Comparison of ENCODE assay signal across 29 mouse cellular contexts in the genomic region with DNA sequence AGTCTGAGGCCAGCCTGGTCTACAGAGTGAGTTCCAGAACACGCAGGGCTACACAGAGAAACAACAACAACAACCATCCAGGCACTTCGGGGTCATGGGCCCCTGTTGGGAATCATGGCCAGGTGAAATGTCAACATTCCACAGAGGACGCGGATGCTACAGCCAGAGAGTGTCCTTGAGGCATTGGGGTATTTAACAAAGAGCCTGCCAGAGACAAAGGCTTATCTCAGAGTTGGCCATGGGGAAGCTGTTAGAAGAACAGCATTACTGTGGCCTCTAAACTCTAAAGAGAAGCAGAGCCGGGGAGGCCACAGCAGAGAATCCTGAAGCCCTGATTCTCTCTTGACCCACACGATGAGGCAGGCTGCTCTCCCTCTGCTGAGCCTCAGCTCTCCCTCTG. TPM values are rescaled to one million over a fixed set of nuclear protein-coding genes. Genes with fewer than 3 reads are reported as not detected.
"Had no signal": no experiment of that assay in that cellular context is flagged by ENCODE, and none has a peak within 500 bp of the region (broad histone marks: within the 10 kb centered on the region; RNA-seq: fewer than 3 reads in every experiment).

No protein-coding gene starts in this region.

- DNase-seq: kidney, postnatal 10 days; kidney, postnatal 4 days; left cerebral cortex, postnatal 4 days; liver, embryonic 13.5 days; lung, adult 2 months; lung, postnatal 14 days; right cerebral cortex, adult 18-20 months; right cerebral cortex, postnatal 14 days; right cerebral cortex, postnatal 4 days; thymus, adult 2 months; thymus, postnatal 14 days; thymus, postnatal 4 days had no signal

- H3K4me3 ChIP-seq: kidney, embryonic 15.5 days; limb, embryonic 12.5 days; limb, embryonic 15.5 days; liver, embryonic 13.5 days; midbrain, embryonic 15.5 days; neural tube, embryonic 12.5 days; neural tube, embryonic 15.5 days had no signal

- H3K27ac ChIP-seq: kidney, embryonic 15.5 days; limb, embryonic 12.5 days; limb, embryonic 15.5 days; liver, embryonic 13.5 days; midbrain, embryonic 15.5 days; neural tube, embryonic 12.5 days; neural tube, embryonic 15.5 days; stomach, postnatal 0 days had no signal

RNA-seq across cellular contexts. Expression of gene R3hdml, which starts 23.3 kb away (rescaled TPM):
- total RNA-seq: layer of hippocampus, adult 18-20 months; layer of hippocampus, postnatal 14 days; left cerebral cortex, adult 8-10 months; left cerebral cortex, postnatal 14 days; megakaryocyte progenitor cell, adult 5-6 weeks; megakaryocyte-erythroid progenitor cell, adult 5-6 weeks had no signal
- polyA plus RNA-seq: limb, embryonic 12.5 days; liver, embryonic 13.5 days; liver, embryonic 16.5 days; lung, adult 2 months; lung, embryonic 16.5 days; midbrain, embryonic 11.5 days; midbrain, embryonic 15.5 days; neural tube, embryonic 12.5 days; stomach, embryonic 14.5 days had no signal

RNA-seq across cellular contexts. Expression of gene Gdap1l1, which starts 30.6 kb away (rescaled TPM):
- total RNA-seq: megakaryocyte progenitor cell, adult 5-6 weeks; megakaryocyte-erythroid progenitor cell, adult 5-6 weeks had no signal

RNA-seq across cellular contexts. Expression of gene Hnf4a, which starts 37.7 kb away (rescaled TPM):
- total RNA-seq: layer of hippocampus, adult 18-20 months; layer of hippocampus, postnatal 14 days; left cerebral cortex, adult 8-10 months; left cerebral cortex, postnatal 14 days; left cerebral cortex, postnatal 4 days had no signal
- polyA plus RNA-seq: limb, embryonic 12.5 days; lung, embryonic 16.5 days; midbrain, embryonic 11.5 days; midbrain, embryonic 15.5 days; neural tube, embryonic 12.5 days had no signal
